Mouse (Mus musculus) liver, postnatal 0 days (tissue): ENCODE data around the gene Mybphl. TPM values are rescaled to one million over a fixed set of nuclear protein-coding genes. Genes with fewer than 3 reads are reported as not detected.
A peak's percentile ranks its signal among the peaks of the same experiment; 100 is the strongest.

ENCODE experiments used
- ATAC-seq: fragments of 200-750 bp; cut with Nextera tagmentation; 2 replicates; pipeline ENCODE4 v1.8.0; 2017; ENCODE audit warnings: mild to moderate bottlenecking, moderate library complexity
- DNase-seq: peaks from one replicate; pipeline ENCODE4 v3.0.0-alpha.2; 2016
- H3K27ac ChIP-seq: fragments of 300-500 bp; sonication (generic); 2 replicates; pipeline ENCODE4 v1.5.1; 2014; ENCODE audit warnings: antibody characterized with exemption, moderate library complexity, mild to moderate bottlenecking, low read depth
- H3K27me3 ChIP-seq: fragments of 300-500 bp; sonication (generic); 2 replicates; pipeline ENCODE4 v1.6.1; 2014; ENCODE audit warnings: low read length, control low read depth, mixed read lengths; ENCODE audit not compliant: insufficient read depth
- H3K36me3 ChIP-seq: fragments of 300-500 bp; sonication (generic); replicated peaks from 2 replicates; pipeline ENCODE4 v1.6.1; 2014; ENCODE audit warnings: mild to moderate bottlenecking, control low read depth, low read length, moderate library complexity, mixed read lengths; ENCODE audit not compliant: insufficient read depth
- H3K4me1 ChIP-seq: fragments of 300-500 bp; sonication (generic); 2 replicates; pipeline ENCODE4 v1.6.1; 2014; ENCODE audit warnings: antibody characterized with exemption, mild to moderate bottlenecking, control low read depth; ENCODE audit not compliant: insufficient read depth
- H3K4me2 ChIP-seq: fragments of 300-500 bp; sonication (generic); 2 replicates; pipeline ENCODE4 v1.6.1; 2014; ENCODE audit warnings: low read depth, mild to moderate bottlenecking, low read length, moderate library complexity, mixed read lengths
- H3K4me3 ChIP-seq: fragments of 300-500 bp; sonication (generic); 2 replicates; pipeline ENCODE4 v1.5.1; 2014; ENCODE audit warnings: low read depth, low read length
- H3K9ac ChIP-seq: fragments of 300-500 bp; sonication (generic); replicated peaks from 2 replicates; pipeline ENCODE4 v1.6.1; 2014; ENCODE audit warnings: mild to moderate bottlenecking, moderate library complexity
- H3K9me3 ChIP-seq: fragments of 300-500 bp; sonication (generic); 2 replicates; pipeline ENCODE4 v1.6.1; 2016; ENCODE audit warnings: mild to moderate bottlenecking, control low read depth, low read length, mixed read lengths
- CTCF ChIP-seq: sonication (generic); IDR thresholded peaks from 2 replicates; pipeline ENCODE4 v1.5.1; 2016; ENCODE audit warnings: antibody characterized with exemption, low read depth
- EP300 ChIP-seq: IDR thresholded peaks from 2 replicates; pipeline ENCODE4 v1.6.1; 2016; ENCODE audit warnings: antibody characterized with exemption, low read depth, mild to moderate bottlenecking
- WGBS: fragments of 180-500 bp; shearing (Covaris S2); extraction: QIAGEN DNeasy Blood & Tissue Kit; methylation state at CpG from one replicate; pipeline ENCODE4 v1.1.7; 2014; ENCODE audit not compliant: insufficient replicate concordance; 5-methylcytosine and 5-hydroxymethylcytosine counted together
- polyA plus RNA-seq: library from polyadenylated mRNA; unstranded; fragments of >200 nt; fragmentation: Nextera tagmentation; extraction: Ambion mirVana; gene quantifications from 2 replicates; pipeline ENCODE4 v1.2.1, GENCODE M21; 2015

The Mybphl gene
- polyA plus RNA-seq, 1 experiment from 2014 or later, result 0.49 TPM

GRCm38 (mm10) chr3:108325521-108325920 lies 39.2 kb upstream of the Mybphl start:
- peaks cover 26% of the 10 kb centered on the region for H3K36me3 ChIP-seq

DNA sequence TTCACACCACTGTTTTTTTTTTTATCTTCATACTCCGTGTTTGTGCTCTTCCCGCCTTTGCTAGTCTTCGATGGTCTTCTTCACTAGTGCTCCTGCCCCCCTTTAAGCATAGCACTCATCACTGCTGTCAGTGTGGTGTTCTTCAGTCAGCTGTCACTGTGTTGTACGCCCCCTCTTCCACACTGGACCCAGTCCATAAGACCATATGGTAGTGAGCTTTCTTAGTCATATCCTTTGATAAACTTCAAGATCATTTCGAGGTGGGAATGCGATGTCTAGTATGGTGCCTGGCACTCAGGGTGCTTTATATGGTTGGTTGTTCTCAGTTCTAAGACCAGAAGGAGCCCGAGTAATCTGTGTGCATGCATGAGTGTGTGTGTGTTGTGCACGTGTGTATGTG lies 37.4 kb upstream of the Mybphl start:
- no peak overlapping the region for H3K27ac ChIP-seq
- no peaks in the 10 kb centered on the region for H3K27me3 ChIP-seq
- no peak for TF ChIP-seq EP300
- no peak for TF ChIP-seq CTCF
- no peak overlapping the region for H3K4me2 ChIP-seq
- no peak for ATAC-seq
- no peaks in the 10 kb centered on the region for H3K4me1 ChIP-seq
- no peak overlapping the region for H3K4me3 ChIP-seq
- peaks cover 34% of the 10 kb centered on the region for H3K36me3 ChIP-seq
- no peaks in the 10 kb centered on the region for H3K9me3 ChIP-seq
- no peak for DNase-seq
- 80% methylated on average over 8 of the region's 8 CpGs for WGBS
- H3K9ac ChIP-seq, result no peak overlapping the region

More at GRCm38 (mm10) chr3:108325521-108325920, 39.2 kb upstream of the Mybphl start:
- Histone ChIP-seq H3K27ac (no peak overlapping the region), H3K4me2 (no peak overlapping the region), H3K27me3 (no peaks in the 10 kb centered on the region), H3K4me1 (no peaks in the 10 kb centered on the region; the same call in 1 of the 2 replicates), H3K4me3 (no peak overlapping the region), H3K9ac (no peak overlapping the region), H3K9me3 (no peaks in the 10 kb centered on the region)
- 78% methylated on average over 9 of the region's 9 CpGs for WGBS
- ATAC-seq, result no peak
- TF ChIP-seq EP300 (no peak), CTCF (no peak)
- no peak for DNase-seq

DNA sequence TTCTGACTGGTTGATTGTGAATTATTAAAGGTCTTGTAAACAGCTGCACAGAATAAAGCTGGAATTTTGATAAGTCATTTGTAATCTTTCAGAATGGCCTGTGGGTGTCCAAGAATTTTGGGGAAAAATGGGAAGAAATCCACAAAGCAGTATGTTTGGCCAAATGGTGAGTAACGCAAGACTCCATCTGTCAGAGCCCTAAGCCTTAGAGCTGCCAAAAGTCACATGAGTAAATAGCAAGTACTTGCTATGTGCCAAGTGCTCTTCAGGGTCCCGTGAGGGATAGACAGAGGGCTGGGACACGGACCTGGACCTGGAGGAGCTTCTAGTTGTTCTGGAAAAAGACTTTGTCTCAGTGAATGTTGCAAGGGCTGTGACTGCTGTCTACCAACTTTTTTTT lies 36.8 kb upstream of the Mybphl start:
- TF ChIP-seq EP300 (no peak), CTCF (no peak)
- Histone ChIP-seq H3K36me3 (peaks cover 41% of the 10 kb centered on the region), H3K4me1 (no peaks in the 10 kb centered on the region), H3K27ac (no peak overlapping the region), H3K4me3 (no peak overlapping the region), H3K4me2 (no peak overlapping the region), H3K27me3 (no peaks in the 10 kb centered on the region), H3K9ac (no peak overlapping the region), H3K9me3 (no peaks in the 10 kb centered on the region)
- WGBS, result 76% methylated on average over 3 of the region's 3 CpGs
- no peak for DNase-seq
- ATAC-seq, result no peak

DNA sequence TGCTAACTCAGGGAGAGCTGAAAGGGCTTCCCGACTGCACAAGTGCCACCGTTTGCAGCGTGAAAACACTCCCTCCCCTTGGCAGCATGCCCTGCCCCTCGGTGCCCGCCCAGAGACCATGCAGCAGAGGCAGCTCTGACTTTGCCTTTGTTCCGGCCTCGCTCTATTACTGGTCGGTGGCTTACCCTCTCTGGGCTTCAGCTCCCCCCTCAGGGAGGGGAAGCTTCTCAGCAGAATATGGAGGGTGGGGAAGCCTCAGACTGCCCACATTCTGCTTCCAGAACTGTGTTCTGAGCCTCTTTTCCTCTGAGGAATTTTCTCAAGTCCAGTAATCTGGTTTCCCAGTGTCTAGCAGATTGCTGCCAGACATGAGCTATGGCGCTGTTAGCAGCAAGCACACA lies 36.3 kb upstream of the Mybphl start:
- no peak for ATAC-seq
- peaks cover 45% of the 10 kb centered on the region for H3K36me3 ChIP-seq
- H3K4me2 ChIP-seq, result no peak overlapping the region
- H3K27me3 ChIP-seq, result no peaks in the 10 kb centered on the region
- no peaks in the 10 kb centered on the region for H3K9me3 ChIP-seq
- no peak overlapping the region for H3K4me3 ChIP-seq
- 74% methylated on average over 9 of the region's 9 CpGs for WGBS
- no peaks in the 10 kb centered on the region for H3K4me1 ChIP-seq
- DNase-seq, result no peak
- no peak overlapping the region for H3K27ac ChIP-seq
- TF ChIP-seq CTCF (no peak), EP300 (no peak)
- H3K9ac ChIP-seq, result no peak overlapping the region

DNA sequence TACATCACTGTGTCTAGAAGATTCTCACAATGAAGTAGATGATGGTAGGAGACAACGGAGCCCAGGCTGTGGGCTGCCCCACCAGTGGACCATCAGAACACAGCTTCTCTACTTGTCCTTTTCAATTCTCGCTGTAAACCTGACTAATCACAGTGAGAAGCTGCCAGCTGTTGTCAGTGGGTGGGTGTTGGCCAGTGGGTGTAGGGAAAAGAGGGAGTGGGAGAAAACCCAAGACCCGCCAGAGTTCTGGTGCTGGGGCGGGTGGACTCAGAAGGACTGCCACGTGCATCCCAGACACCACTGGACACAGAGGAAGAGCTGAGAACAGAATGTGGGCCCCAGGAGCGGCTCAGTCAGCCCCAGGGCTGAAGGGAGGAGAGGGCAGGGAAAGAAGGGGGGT lies 33.9 kb upstream of the Mybphl start:
- ATAC-seq, result no peak

DNA sequence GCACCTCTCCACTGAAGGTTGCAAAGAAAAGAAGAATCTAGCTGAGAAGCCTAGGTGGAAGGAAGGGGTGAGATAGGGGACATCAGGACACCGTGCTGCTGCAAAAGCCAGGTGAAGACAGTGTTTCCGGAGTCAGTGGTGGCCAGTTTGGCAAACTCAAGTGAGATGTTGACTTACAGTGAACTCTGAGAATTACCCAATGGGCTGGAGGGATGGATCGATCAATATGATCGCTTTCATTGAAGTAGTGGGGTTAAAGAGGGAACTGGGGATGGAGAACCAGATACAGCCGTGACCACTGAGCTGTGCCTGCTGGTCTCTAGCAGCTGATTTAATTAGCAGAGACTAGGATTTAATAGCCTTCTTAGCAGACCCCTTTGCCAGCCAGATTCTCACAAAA lies 27.8 kb upstream of the Mybphl start:
- DNase-seq (peak; percentile 20), ATAC-seq (peak; percentile 77)
- H3K27ac ChIP-seq, result no peak overlapping the region
- no peaks in the 10 kb centered on the region for H3K4me1 ChIP-seq
- H3K36me3 ChIP-seq, result peaks cover 48% of the 10 kb centered on the region
- no peak overlapping the region for H3K4me2 ChIP-seq
- 68% methylated on average over 5 of the region's 5 CpGs for WGBS
- no peaks in the 10 kb centered on the region for H3K9me3 ChIP-seq
- TF ChIP-seq CTCF, result no peak
- no peak for TF ChIP-seq EP300
- H3K4me3 ChIP-seq, result no peak overlapping the region
- H3K9ac ChIP-seq, result no peak overlapping the region
- no peaks in the 10 kb centered on the region for H3K27me3 ChIP-seq

More for the DNA sequence above, 33.9 kb upstream of the Mybphl start:
- H3K9ac ChIP-seq, result no peak overlapping the region
- peaks cover 53% of the 10 kb centered on the region for H3K36me3 ChIP-seq
- no peaks in the 10 kb centered on the region for H3K27me3 ChIP-seq
- WGBS, result 85% methylated on average over 6 of the region's 6 CpGs
- no peak overlapping the region for H3K4me2 ChIP-seq
- TF ChIP-seq EP300, result no peak
- no peak for TF ChIP-seq CTCF
- no peak overlapping the region for H3K4me3 ChIP-seq
- H3K4me1 ChIP-seq, result no peaks in the 10 kb centered on the region
- H3K27ac ChIP-seq, result no peak overlapping the region
- no peak for DNase-seq
- H3K9me3 ChIP-seq, result no peaks in the 10 kb centered on the region

DNA sequence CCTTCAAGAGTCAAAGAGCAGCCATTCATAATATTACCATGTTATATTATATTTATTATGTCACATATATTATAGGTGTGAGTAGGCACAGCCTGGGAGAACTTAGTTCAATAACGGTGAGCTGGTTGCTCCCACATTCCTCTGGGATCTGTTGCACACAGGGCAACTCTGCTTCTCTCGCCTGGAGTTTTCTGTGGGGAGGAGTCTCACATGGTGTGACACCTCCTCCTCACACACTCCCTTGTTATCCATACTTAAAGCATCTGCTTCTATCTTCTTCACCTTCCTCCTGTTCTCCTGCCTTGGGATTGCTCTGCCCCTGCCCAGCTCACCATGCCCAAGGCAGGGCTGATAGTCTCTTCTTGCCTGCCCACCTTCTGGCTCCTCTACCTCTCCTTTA lies 23.7 kb upstream of the Mybphl start:
- H3K9me3 ChIP-seq, result no peaks in the 10 kb centered on the region
- no peak overlapping the region for H3K4me2 ChIP-seq
- peaks cover 36% of the 10 kb centered on the region for H3K36me3 ChIP-seq
- no peak overlapping the region for H3K27ac ChIP-seq
- no peak for ATAC-seq
- no peaks in the 10 kb centered on the region for H3K27me3 ChIP-seq
- no peaks in the 10 kb centered on the region for H3K4me1 ChIP-seq
- H3K4me3 ChIP-seq, result no peak overlapping the region
- 85% methylated on average over 2 of the region's 2 CpGs for WGBS
- H3K9ac ChIP-seq, result no peak overlapping the region
- no peak for DNase-seq
- TF ChIP-seq EP300 (no peak), CTCF (no peak)
